In the genomic region with DNA sequence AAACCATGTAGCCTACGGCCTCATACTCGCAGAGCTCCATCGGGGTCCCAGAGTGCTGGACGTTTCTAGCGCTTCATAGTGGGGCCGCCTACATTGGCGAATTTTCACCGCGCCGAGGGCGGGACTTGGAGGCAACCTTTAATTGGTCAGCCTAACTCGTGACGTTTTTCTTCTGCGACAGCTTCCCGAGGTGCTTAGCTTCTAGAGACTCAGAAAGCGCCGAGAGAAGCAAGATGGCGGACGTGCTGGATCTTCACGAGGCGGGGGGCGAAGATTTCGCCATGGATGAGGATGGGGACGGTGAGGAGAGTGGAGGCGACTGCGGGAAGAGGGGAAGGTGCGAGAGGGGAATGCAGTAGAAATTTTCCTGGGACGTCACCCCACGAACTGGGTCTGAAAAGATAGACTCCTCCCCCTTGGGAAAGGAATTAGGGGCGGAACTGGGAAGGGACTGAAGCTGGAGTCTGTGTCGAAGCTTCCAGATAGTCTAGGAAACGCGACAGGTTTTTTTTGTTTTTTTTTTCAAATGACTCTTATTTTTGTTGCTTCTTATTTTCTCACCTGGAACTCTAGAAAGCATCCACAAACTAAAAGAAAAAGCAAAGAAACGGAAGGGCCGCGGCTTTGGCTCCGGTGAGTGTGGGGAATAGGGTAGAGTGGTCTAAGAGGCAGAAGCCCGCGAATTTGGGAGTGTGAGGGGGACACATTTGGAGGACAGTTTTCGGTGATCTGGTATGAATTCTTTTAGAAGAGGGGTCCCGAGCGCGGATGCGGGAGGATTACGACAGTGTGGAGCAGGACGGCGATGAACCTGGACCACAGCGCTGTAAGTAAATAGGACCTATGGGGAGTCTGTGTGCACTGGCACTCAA, we compare ENCODE assay signal across 8 mouse cellular contexts. TPM values are rescaled to one million over a fixed set of nuclear protein-coding genes. Genes with fewer than 3 reads are reported as not detected.
DNase-seq lines count a peak whose midpoint lies in the region; ATAC-seq and TF ChIP-seq lines count a peak whose summit lies in the region.

A gene (plus strand): TSS at position 205 of the 872 bp plus-strand sequence.

- no peaks in the 10 kb centered on the region for H3K27me3 ChIP-seq in embryonic facial prominence, embryonic 14.5 days (replicated peaks; ENCODE audit: control insufficient read depth, insufficient read depth, low read length)
- no peaks in the 10 kb centered on the region for H3K27me3 ChIP-seq in heart, adult 2 months (ENCODE audit: control insufficient read depth, insufficient read depth, low read length)
- H3K27me3 ChIP-seq in limb, embryonic 13.5 days, result no peaks in the 10 kb centered on the region
- H3K27me3 ChIP-seq in midbrain, embryonic 16.5 days (ENCODE audit: control insufficient read depth, insufficient read depth, low read depth, low read length), result no peaks in the 10 kb centered on the region

- intact Hi-C loops in heart, adult 2 months (cut with DNase I), result loop anchor here (2.0 kb wide), 1 partner anchor 37 kb away; no protein-coding TSS in a partner anchor

- H3K9ac ChIP-seq in embryonic facial prominence, embryonic 14.5 days (ENCODE audit: low read depth, low read length), result peak within 1 kb of the TSS; percentile 79
- H3K9ac ChIP-seq in heart, adult 2 months (ENCODE audit: low read depth, low read length), result peak within 1 kb of the TSS; percentile 75
- peak within 1 kb of the TSS; percentile 84 for H3K9ac ChIP-seq in limb, embryonic 13.5 days
- peak within 1 kb of the TSS; percentile 75 for H3K9ac ChIP-seq in midbrain, embryonic 16.5 days (ENCODE audit: low read depth, low read length)

- peak; percentile 96 for TF ChIP-seq POLR2A in heart, adult 2 months (IDR thresholded peaks at IDR 0.05; ENCODE audit: insufficient read depth, low read depth, low read length)

- no peaks in the 10 kb centered on the region for H3K9me3 ChIP-seq in embryonic facial prominence, embryonic 14.5 days (ENCODE audit: control insufficient read depth, low read length)
- H3K9me3 ChIP-seq in limb, embryonic 13.5 days, result no peaks in the 10 kb centered on the region
- no peaks in the 10 kb centered on the region for H3K9me3 ChIP-seq in midbrain, embryonic 16.5 days (replicated peaks; ENCODE audit: control insufficient read depth, low read length, poor library complexity, severe bottlenecking)

- H3K4me2 ChIP-seq in embryonic facial prominence, embryonic 14.5 days (ENCODE audit: low read depth, low read length), result peak within 1 kb of the TSS; percentile 81
- H3K4me2 ChIP-seq in limb, embryonic 13.5 days (replicated peaks), result peak within 1 kb of the TSS; percentile 83
- H3K4me2 ChIP-seq in midbrain, embryonic 16.5 days (ENCODE audit: low read length), result peak within 1 kb of the TSS; percentile 84

- no peak for TF ChIP-seq CTCF in heart, adult 2 months (IDR thresholded peaks at IDR 0.05)

- peak within 1 kb of the TSS; percentile 50 for H3K4me3 ChIP-seq in embryonic facial prominence, embryonic 14.5 days (ENCODE audit: low read depth, low read length)
- peak within 1 kb of the TSS; percentile 92 for H3K4me3 ChIP-seq in heart, adult 2 months
- H3K4me3 ChIP-seq in limb, embryonic 13.5 days, result peak within 1 kb of the TSS; percentile 78
- peak within 1 kb of the TSS; percentile 59 for H3K4me3 ChIP-seq in midbrain, embryonic 16.5 days (ENCODE audit: low read depth, low read length)

- WGBS in embryonic facial prominence, embryonic 14.5 days, result under 1% methylated on average over 48 of the region's 48 CpGs
- WGBS in heart, adult 2 months, result 1% methylated on average over 48 of the region's 48 CpGs
- WGBS in limb, embryonic 13.5 days, result 1% methylated on average over 48 of the region's 48 CpGs
- WGBS in midbrain, embryonic 16.5 days, result under 1% methylated on average over 48 of the region's 48 CpGs

- peak; percentile 99 for DNase-seq in 3T3-L1 (ENCODE audit: low read depth, low spot score)
- peak; percentile 79 to 92 for DNase-seq in adrenal gland, postnatal 4 days (ENCODE audit: low spot score in 2 of 2)
- peak; percentile 100 for DNase-seq in embryonic facial prominence, embryonic 14.5 days (ENCODE audit: low spot score)
- peak; percentile 96 to 97 for DNase-seq in heart, adult 2 months
- DNase-seq in kidney, adult 8-10 months, result peak; percentile 96 to 98
- DNase-seq in spleen, postnatal 10 days (ENCODE audit: low spot score in 2 of 2), result peak; percentile 90 to 97

- H3K79me2 ChIP-seq in heart, adult 2 months (replicated peaks; ENCODE audit: control insufficient read depth, insufficient read depth, low read length), result no peaks in the 10 kb centered on the region

- peaks cover 51% of the 10 kb centered on the region for H3K36me3 ChIP-seq in embryonic facial prominence, embryonic 14.5 days (ENCODE audit: control insufficient read depth, insufficient read depth, low read length)
- H3K36me3 ChIP-seq in heart, adult 2 months (ENCODE audit: control insufficient read depth, insufficient read depth, low read length), result peaks cover 12% of the 10 kb centered on the region; the same call in 1 of the 2 replicates
- peaks cover 42% of the 10 kb centered on the region for H3K36me3 ChIP-seq in limb, embryonic 13.5 days
- H3K36me3 ChIP-seq in midbrain, embryonic 16.5 days (ENCODE audit: control insufficient read depth, insufficient read depth, low read length), result peaks cover 6% of the 10 kb centered on the region; the same call in 1 of the 2 replicates

- H3K27ac ChIP-seq in embryonic facial prominence, embryonic 14.5 days (replicated peaks; ENCODE audit: low read depth, low read length), result peak within 1 kb of the TSS; percentile 78
- peak within 1 kb of the TSS; percentile 94 for H3K27ac ChIP-seq in heart, adult 2 months
- peak within 1 kb of the TSS; percentile 79 for H3K27ac ChIP-seq in limb, embryonic 13.5 days
- peak within 1 kb of the TSS; percentile 72 for H3K27ac ChIP-seq in midbrain, embryonic 16.5 days (ENCODE audit: low read length)

- peaks cover 8% of the 10 kb centered on the region for H3K4me1 ChIP-seq in embryonic facial prominence, embryonic 14.5 days (ENCODE audit: control insufficient read depth, insufficient read depth, low read length)
- H3K4me1 ChIP-seq in heart, adult 2 months (ENCODE audit: control insufficient read depth, insufficient read depth, low read length), result peaks cover 3% of the 10 kb centered on the region
- H3K4me1 ChIP-seq in limb, embryonic 13.5 days, result peaks cover 22% of the 10 kb centered on the region
- H3K4me1 ChIP-seq in midbrain, embryonic 16.5 days (ENCODE audit: control insufficient read depth, insufficient read depth, low read length), result peaks cover 18% of the 10 kb centered on the region

- peak; percentile 97 for ATAC-seq in embryonic facial prominence, embryonic 14.5 days (ENCODE audit: low read depth)
- ATAC-seq in limb, embryonic 13.5 days (ENCODE audit: low FRiP score, low read depth), result peak; percentile 94
- ATAC-seq in midbrain, embryonic 16.5 days, result peak; percentile 96

- TF ChIP-seq EP300 in heart, adult 2 months (IDR thresholded peaks at IDR 0.05; ENCODE audit: insufficient read depth, low read depth, low read length), result no peak

RNA-seq across cellular contexts. Expression of the gene that starts here (rescaled TPM):
- total RNA-seq in adrenal gland, postnatal 4 days (2021), result 10 to 100 TPM; 84.0 to 93.4 TPM
- polyA plus RNA-seq in embryonic facial prominence, embryonic 14.5 days (2014; fragmentation: Nextera tagmentation; extraction: Ambion mirVana), result 122 and 127 TPM in 2 replicates
- total RNA-seq in heart, adult 2 months (2021), result 10 to 100 TPM; 29.5 to 33.9 TPM
- 8.4 and 12.0 TPM in 2 replicates for polyA plus RNA-seq in heart, adult 2 months (2012; rRNA removed)
- 156 and 157 TPM in 2 replicates for polyA plus RNA-seq in limb, embryonic 13.5 days (2015; fragmentation: Nextera tagmentation; extraction: Ambion mirVana)
- 118 and 123 TPM in 2 replicates for polyA plus RNA-seq in midbrain, embryonic 16.5 days (2015; fragmentation: Nextera tagmentation; extraction: Ambion mirVana)

Comparison
In these comparisons a context has a peak if more than half of its experiments do, and no peak if none do; other contexts are left out.
1. Peak in every context shown above with its lines: DNase-seq, ATAC-seq, H3K4me3 ChIP-seq and H3K27ac ChIP-seq.